Mouse (Mus musculus) megakaryocyte, embryonic 14.5 days (primary cell): ENCODE results near the gene Tm4sf5.

Experiments
- FLI1 ChIP-seq: IDR thresholded peaks from 2 replicates; pipeline ENCODE4 v1.6.1; 2012; ENCODE audit warnings: low read length, inconsistent platforms, mixed read lengths
- GATA1 ChIP-seq: IDR thresholded peaks from 3 replicates; pipeline ENCODE4 v1.6.1; 2012; ENCODE audit warnings: mixed read lengths, low read length, inconsistent platforms, borderline replicate concordance

DNA sequence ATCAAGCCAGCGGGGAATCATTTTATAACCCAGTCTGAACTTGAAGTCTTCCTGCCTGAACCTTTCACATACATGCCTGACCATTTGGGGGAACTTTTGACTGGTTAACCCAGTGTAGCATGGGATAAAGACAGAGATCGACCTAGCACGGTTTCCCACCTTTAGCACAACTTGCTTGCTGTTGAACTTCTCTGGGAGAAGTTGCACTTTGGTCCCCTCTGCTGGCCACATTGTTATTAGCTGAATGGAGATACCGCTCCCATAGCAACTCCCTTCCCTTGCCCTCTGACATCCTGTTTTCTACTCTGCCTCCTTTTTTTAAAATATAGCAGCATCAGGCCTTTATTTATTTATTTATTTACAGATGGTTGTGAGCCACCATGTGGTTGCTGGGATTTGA is 1.3 kb downstream of the Tm4sf5 start:
- TF ChIP-seq GATA1 (no peak), FLI1 (no peak)
